Mouse (Mus musculus) midbrain, embryonic 11.5 days (tissue): ENCODE measurements around the gene Mmrn2. TPM values are rescaled to one million over a fixed set of nuclear protein-coding genes. Genes with fewer than 3 reads are reported as not detected.

Experiments
- ATAC-seq: fragments of 200-750 bp; cut with Nextera tagmentation; 2 replicates; pipeline ENCODE4 v1.8.0; 2017; ENCODE audit warnings: moderate TSS enrichment, moderate library complexity; ENCODE audit not compliant: low FRiP score
- DNase-seq: peaks from one replicate; pipeline ENCODE4 v3.0.0; 2015; ENCODE audit warnings: low spot score; ENCODE audit errors: missing footprints
- H3K27ac ChIP-seq: fragments of 300-500 bp; sonication (generic); 2 replicates; pipeline ENCODE4 v1.5.1; 2014; ENCODE audit warnings: low read depth, low read length
- H3K27me3 ChIP-seq: fragments of 300-500 bp; sonication (generic); 2 replicates; pipeline ENCODE4 v1.6.1; 2014; ENCODE audit warnings: mild to moderate bottlenecking, low read length, moderate library complexity, mixed read lengths; ENCODE audit not compliant: control insufficient read depth, insufficient read depth
- H3K36me3 ChIP-seq: fragments of 300-500 bp; sonication (generic); 2 replicates; pipeline ENCODE4 v1.6.1; 2014; ENCODE audit warnings: mild to moderate bottlenecking, low read length, moderate library complexity, mixed read lengths; ENCODE audit not compliant: control insufficient read depth, insufficient read depth
- H3K4me1 ChIP-seq: fragments of 300-500 bp; sonication (generic); 2 replicates; pipeline ENCODE4 v1.6.1; 2014; ENCODE audit warnings: low read length; ENCODE audit not compliant: control insufficient read depth, insufficient read depth
- H3K4me2 ChIP-seq: fragments of 300-500 bp; sonication (generic); 2 replicates; pipeline ENCODE4 v1.6.1; 2014; ENCODE audit warnings: mild to moderate bottlenecking, moderate library complexity
- H3K4me3 ChIP-seq: fragments of 300-500 bp; sonication (generic); 2 replicates; pipeline ENCODE4 v1.5.1; 2014; ENCODE audit warnings: low read depth, low read length
- H3K9ac ChIP-seq: fragments of 300-500 bp; sonication (generic); 2 replicates; pipeline ENCODE4 v1.6.1; 2014; ENCODE audit warnings: low read length
- H3K9me3 ChIP-seq: fragments of 300-500 bp; sonication (generic); 2 replicates; pipeline ENCODE4 v1.6.1; 2016; ENCODE audit warnings: low read length; ENCODE audit not compliant: control insufficient read depth
- WGBS: fragments of 180-500 bp; shearing (Covaris S2); extraction: QIAGEN DNeasy Blood & Tissue Kit; methylation state at CpG from one replicate; pipeline ENCODE4 v1.1.7; 2014; 5-methylcytosine and 5-hydroxymethylcytosine counted together
- polyA plus RNA-seq: library from polyadenylated mRNA; unstranded; fragments of >200 nt; fragmentation: Nextera tagmentation; extraction: Ambion mirVana; gene quantifications from 2 replicates; pipeline ENCODE4 v1.2.1, GENCODE M21; 2014

The Mmrn2 gene
- polyA plus RNA-seq, 1 experiment from 2014 or later, result 4.7 TPM

DNA sequence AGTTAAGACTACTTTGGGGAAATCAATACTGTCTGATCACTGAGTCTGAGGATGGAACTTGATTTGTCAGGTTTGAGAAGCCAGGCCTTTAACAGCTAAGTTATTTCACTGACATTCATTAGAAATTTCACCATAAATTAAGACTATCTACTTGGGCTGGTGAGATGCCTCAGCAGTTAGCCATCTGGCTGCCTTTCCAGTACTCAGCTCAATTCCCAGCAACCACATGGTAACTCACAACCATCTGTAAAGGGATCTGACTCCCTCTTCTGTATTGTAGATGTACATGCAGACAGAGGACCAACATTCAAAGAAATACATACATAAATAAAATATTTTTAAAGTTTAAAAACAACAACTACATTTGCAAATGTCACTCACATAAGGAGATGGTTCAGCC, 76.6 kb downstream of the Mmrn2 start:
- ATAC-seq, result no peak
- peak; percentile 79 for DNase-seq
- Histone ChIP-seq H3K4me3 (no peak overlapping the region), H3K36me3 (peaks cover 3% of the 10 kb centered on the region; the same call in 1 of the 2 replicates), H3K27me3 (no peaks in the 10 kb centered on the region), H3K9me3 (no peaks in the 10 kb centered on the region), H3K9ac (no peak overlapping the region), H3K27ac (no peak overlapping the region), H3K4me2 (no peak overlapping the region), H3K4me1 (peaks cover 23% of the 10 kb centered on the region)

DNA sequence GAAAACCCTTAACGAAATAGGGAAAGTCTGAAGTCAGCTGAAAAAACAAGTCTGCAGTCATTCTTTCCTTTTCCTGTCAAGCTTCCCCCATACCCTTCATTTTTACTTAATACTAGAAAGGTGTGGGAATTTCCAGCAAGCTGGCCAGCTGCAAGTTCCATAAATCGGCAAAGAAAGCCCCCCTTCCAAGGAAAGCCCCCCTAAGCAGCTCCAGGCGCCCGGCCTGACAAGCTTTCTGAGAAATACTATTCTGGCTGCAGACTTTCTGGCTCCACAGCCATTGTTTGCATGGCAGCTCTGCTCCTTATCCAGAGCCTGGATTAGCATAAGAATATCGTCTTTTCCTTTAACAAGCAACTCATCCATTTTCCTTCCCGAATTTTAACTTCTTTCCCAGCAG, 78.4 kb downstream of the Mmrn2 start:
- no peaks in the 10 kb centered on the region for H3K36me3 ChIP-seq
- no peaks in the 10 kb centered on the region for H3K9me3 ChIP-seq
- DNase-seq, result peak; percentile 93
- peak overlapping the region; percentile 21; the same call in 1 of the 2 replicates for H3K4me2 ChIP-seq
- ATAC-seq, result peak; percentile 85
- WGBS, result 7% methylated on average over 6 of the region's 6 CpGs
- peaks cover 23% of the 10 kb centered on the region for H3K4me1 ChIP-seq
- no peaks in the 10 kb centered on the region for H3K27me3 ChIP-seq
- no peak overlapping the region for H3K4me3 ChIP-seq
- H3K9ac ChIP-seq, result 0 out of 2 replicates have a peak overlapping the region, but pooled peaks have one; percentile 17
- peak overlapping the region; percentile 89 for H3K27ac ChIP-seq

Other genes with a start within 250 kb of the Mmrn2 start
- gene Npy4r, start 223.0 kb upstream of the Mmrn2 start, polyA plus RNA-seq, result not detected in 2 replicates
- gene Gprin2, start 173.8 kb upstream of the Mmrn2 start, polyA plus RNA-seq, result 0.39 and 0.60 TPM in 2 replicates
- gene Syt15, start 155.9 kb upstream of the Mmrn2 start, polyA plus RNA-seq, result 0.10 and 0.11 TPM in 2 replicates
- 6.2 and 8.0 TPM in 2 replicates for gene Shld2, start 65.0 kb upstream of the Mmrn2 start, polyA plus RNA-seq
- gene Glud1, start 64.7 kb upstream of the Mmrn2 start, polyA plus RNA-seq, result 97.8 and 101 TPM in 2 replicates
- gene Fam25c, start 20.0 kb upstream of the Mmrn2 start, polyA plus RNA-seq, result not detected in 2 replicates
- gene Sncg, start 676 bp upstream of the Mmrn2 start, polyA plus RNA-seq, result 65.7 and 67.3 TPM in 2 replicates
- 44.4 and 49.8 TPM in 2 replicates for gene Bmpr1a, start 127.9 kb downstream of the Mmrn2 start, polyA plus RNA-seq
- not detected in 2 replicates for gene 9230112D13Rik, start 147.3 kb downstream of the Mmrn2 start, polyA plus RNA-seq
- 0.07 TPM in 1 of 2 replicates, not detected in the other for gene Ldb3, start 213.2 kb downstream of the Mmrn2 start, polyA plus RNA-seq
- gene Opn4, start 224.7 kb downstream of the Mmrn2 start, polyA plus RNA-seq, result 0.17 TPM in 1 of 2 replicates, not detected in the other